Mouse (Mus musculus) MEL (cell line): ENCODE measurements at regions not wholly inside any gene's neighbourhood (a gene's known extent, or its start where the extent isn't known, plus 50 kb on each side); places are given as distances from the start of the nearest gene placed in this dataset.

Source experiments
- BHLHE40 ChIP-seq: IDR thresholded peaks from 2 replicates; pipeline ENCODE4 v1.6.1; 2012; ENCODE audit warnings: low read depth, mild to moderate bottlenecking, inconsistent platforms, low read length, improper control_type of control experiment, borderline replicate concordance
- POLR2A ChIP-seq, 2 experiments: IDR thresholded peaks; 2 replicates each; pipeline ENCODE4 v1.6.1; 2011 to 2012; ENCODE audit warnings: low read length in 2 of 2, mild to moderate bottlenecking in 2 of 2, control low read depth in 1 of 2, improper control_type of control experiment in 1 of 2, low read depth in 1 of 2, moderate library complexity in 1 of 2; ENCODE audit not compliant: control insufficient read depth in 1 of 2, insufficient read depth in 1 of 2, poor library complexity in 1 of 2
- TCF12 ChIP-seq: IDR thresholded peaks from 2 replicates; pipeline ENCODE4 v1.6.1; 2014; ENCODE audit warnings: low read depth, mild to moderate bottlenecking, inconsistent platforms, low read length, improper control_type of control experiment, moderate library complexity

- TF ChIP-seq TCF12 (no peak), POLR2A (IDR thresholded peaks at IDR 0.05; ENCODE audit: control insufficient read depth in 1 of 2, insufficient read depth in 1 of 2, low read depth in 1 of 2, low read length in 2 of 2, poor library complexity in 1 of 2) (no peak), BHLHE40 (no peak)
These were observed 125.7 kb downstream of the 9530068E07Rik start for GRCm38 (mm10) chr11:52521879-52522278.
